Mouse (Mus musculus) skeletal muscle tissue, postnatal 0 days (tissue): Measurements from ENCODE around the gene Sorcs3. TPM values are rescaled to one million over a fixed set of nuclear protein-coding genes. Genes with fewer than 3 reads are reported as not detected.

Source experiments
- polyA plus RNA-seq: library from polyadenylated mRNA; unstranded; fragments of >200 nt; fragmentation: Nextera tagmentation; extraction: Ambion mirVana; gene quantifications from 2 replicates; pipeline ENCODE4 v1.2.1, GENCODE M21; 2015

Sorcs3 gene
- 0.05 TPM in 1 of 2 replicates, not detected in the other for polyA plus RNA-seq

GRCm38 (mm10) chr19:48205929-48206814, at the start of gene Sorcs3:
Gene Sorcs3, plus strand, starts transcription at chr19:48206025.

